Mouse (Mus musculus) intestine, postnatal 0 days (tissue): ENCODE measurements around the gene Lingo1. TPM values are rescaled to one million over a fixed set of nuclear protein-coding genes. Genes with fewer than 3 reads are reported as not detected.

ENCODE experiments used
- ATAC-seq: fragments of 200-750 bp; cut with Nextera tagmentation; 2 replicates; pipeline ENCODE4 v1.8.0; 2017; ENCODE audit warnings: mild to moderate bottlenecking, moderate TSS enrichment, moderate library complexity
- H3K27ac ChIP-seq: fragments of 300-500 bp; sonication (generic); 2 replicates; pipeline ENCODE4 v1.5.1; 2014; ENCODE audit warnings: mild to moderate bottlenecking, low read depth, low read length, moderate library complexity
- H3K27me3 ChIP-seq: fragments of 300-500 bp; sonication (generic); replicated peaks from 2 replicates; pipeline ENCODE4 v1.6.1; 2014; ENCODE audit warnings: low read length, mixed read lengths; ENCODE audit not compliant: control insufficient read depth, insufficient read depth
- H3K36me3 ChIP-seq: fragments of 300-500 bp; sonication (generic); 2 replicates; pipeline ENCODE4 v1.6.1; 2014; ENCODE audit warnings: mild to moderate bottlenecking, moderate library complexity; ENCODE audit not compliant: control insufficient read depth, insufficient read depth
- H3K4me1 ChIP-seq: fragments of 300-500 bp; sonication (generic); replicated peaks from 2 replicates; pipeline ENCODE4 v1.6.1; 2014; ENCODE audit warnings: antibody characterized with exemption, low read length, mixed read lengths; ENCODE audit not compliant: control insufficient read depth, insufficient read depth
- H3K4me2 ChIP-seq: fragments of 300-500 bp; sonication (generic); replicated peaks from 2 replicates; pipeline ENCODE4 v1.6.1; 2014; ENCODE audit warnings: low read depth, mild to moderate bottlenecking, moderate library complexity
- H3K4me3 ChIP-seq: fragments of 300-500 bp; sonication (generic); 2 replicates; pipeline ENCODE4 v1.5.1; 2014; ENCODE audit warnings: low read depth, low read length
- H3K9ac ChIP-seq: fragments of 300-500 bp; sonication (generic); 2 replicates; pipeline ENCODE4 v1.6.1; 2014; ENCODE audit warnings: mild to moderate bottlenecking, low read depth, low read length
- H3K9me3 ChIP-seq: fragments of 300-500 bp; sonication (generic); 2 replicates; pipeline ENCODE4 v1.6.1; 2016; ENCODE audit warnings: mixed run types; ENCODE audit not compliant: control insufficient read depth
- CTCF ChIP-seq: sonication (generic); IDR thresholded peaks from 2 replicates; pipeline ENCODE4 v1.5.1; 2016; ENCODE audit warnings: low read depth, mild to moderate bottlenecking, control low read depth, antibody characterized with exemption, moderate library complexity
- WGBS: fragments of 180-500 bp; shearing (Covaris S2); extraction: QIAGEN DNeasy Blood & Tissue Kit; methylation state at CpG from one replicate; pipeline ENCODE4 v1.1.7; 2014; 5-methylcytosine and 5-hydroxymethylcytosine counted together
- polyA plus RNA-seq: library from polyadenylated mRNA; unstranded; fragments of >200 nt; fragmentation: Nextera tagmentation; extraction: Ambion mirVana; gene quantifications from 2 replicates; pipeline ENCODE4 v1.2.1, GENCODE M21; 2015

Gene Lingo1
- polyA plus RNA-seq, 1 experiment from 2014 or later: 0.98 TPM

GRCm38 (mm10) chr9:56835152-56835551, 38.9 kb upstream of the Lingo1 start:
- 65% methylated on average over 5 of the region's 5 CpGs for WGBS

DNA sequence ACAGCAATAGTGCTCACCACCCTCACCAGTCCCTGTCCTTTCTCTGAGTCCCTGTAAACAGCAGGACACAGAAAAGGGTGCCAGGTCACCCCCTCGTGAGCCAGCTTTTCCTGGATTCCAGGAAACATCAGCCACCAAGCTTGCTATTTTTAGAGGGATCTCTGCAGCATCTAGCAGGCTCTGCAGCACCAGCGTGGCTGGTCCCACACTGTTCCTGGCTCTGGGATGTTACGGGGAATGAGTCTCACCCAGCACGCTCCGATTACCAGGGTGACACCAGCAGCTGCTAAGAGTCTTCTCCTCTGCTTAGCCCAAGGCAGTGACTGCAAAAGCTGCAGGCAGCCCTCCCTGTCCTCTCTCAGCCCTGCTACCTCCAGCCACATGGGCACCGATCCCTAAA, 36.6 kb upstream of the Lingo1 start:
- no peak for TF ChIP-seq CTCF
- 47% methylated on average over 6 of the region's 6 CpGs for WGBS
- Histone ChIP-seq H3K9ac (no peak overlapping the region), H3K27ac (no peak overlapping the region), H3K4me1 (no peaks in the 10 kb centered on the region), H3K36me3 (no peaks in the 10 kb centered on the region), H3K4me3 (no peak overlapping the region), H3K4me2 (no peak overlapping the region), H3K9me3 (no peaks in the 10 kb centered on the region), H3K27me3 (no peaks in the 10 kb centered on the region)
- ATAC-seq: no peak

More at GRCm38 (mm10) chr9:56835152-56835551, 38.9 kb upstream of the Lingo1 start:
- Histone ChIP-seq H3K4me2 (no peak overlapping the region), H3K9ac (no peak overlapping the region), H3K4me1 (no peaks in the 10 kb centered on the region), H3K4me3 (no peak overlapping the region), H3K36me3 (no peaks in the 10 kb centered on the region), H3K27me3 (no peaks in the 10 kb centered on the region), H3K9me3 (no peaks in the 10 kb centered on the region), H3K27ac (no peak overlapping the region)
- no peak for TF ChIP-seq CTCF
- no peak for ATAC-seq

DNA sequence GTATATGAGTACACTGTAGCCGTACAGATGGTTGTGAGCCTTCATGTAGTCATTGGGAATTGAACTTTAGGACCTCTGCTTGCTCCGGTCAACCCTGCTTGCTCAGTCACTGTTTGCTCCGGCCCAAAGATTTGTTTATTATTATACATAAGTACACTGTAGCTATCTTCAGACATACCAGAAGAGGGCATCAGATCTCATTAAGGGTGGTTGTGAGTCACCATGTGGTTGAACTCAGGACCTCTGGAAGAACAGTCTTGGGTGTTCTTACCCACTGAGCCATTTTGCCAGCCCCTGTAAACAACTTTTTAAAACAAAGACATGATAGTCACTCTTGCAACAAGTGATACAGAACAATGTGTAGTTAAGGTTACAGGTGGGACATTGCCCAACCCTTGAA, 35.6 kb upstream of the Lingo1 start:
- Histone ChIP-seq H3K4me2 (no peak overlapping the region), H3K4me3 (no peak overlapping the region), H3K9ac (no peak overlapping the region), H3K27ac (no peak overlapping the region), H3K4me1 (no peaks in the 10 kb centered on the region), H3K9me3 (no peaks in the 10 kb centered on the region), H3K27me3 (no peaks in the 10 kb centered on the region), H3K36me3 (no peaks in the 10 kb centered on the region)
- no peak for TF ChIP-seq CTCF
- no peak for ATAC-seq
- WGBS: 80% methylated on average over 3 of the region's 3 CpGs

DNA sequence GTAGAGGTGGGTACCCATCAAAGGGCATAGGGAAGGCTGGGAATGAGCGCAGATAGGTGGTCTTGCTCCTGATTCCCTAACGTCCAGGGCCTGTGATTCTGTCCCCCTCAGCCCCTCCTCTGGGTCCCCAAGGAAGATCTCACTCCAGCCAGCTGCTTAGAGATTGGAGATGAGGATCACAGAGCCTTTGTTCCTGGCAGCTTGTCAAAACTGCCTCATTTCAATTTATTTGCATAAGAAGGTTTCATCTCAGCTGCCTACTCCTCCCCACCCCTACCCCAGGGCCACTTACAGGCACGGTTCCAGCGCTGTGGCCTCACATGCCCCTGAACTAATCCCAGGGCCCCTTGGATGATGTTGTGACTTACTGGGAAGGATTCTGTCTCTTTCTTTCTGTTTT, 33.9 kb upstream of the Lingo1 start:
- TF ChIP-seq CTCF: no peak
- no peaks in the 10 kb centered on the region for H3K4me1 ChIP-seq
- no peaks in the 10 kb centered on the region for H3K36me3 ChIP-seq
- no peak overlapping the region for H3K27ac ChIP-seq
- H3K4me2 ChIP-seq: no peak overlapping the region
- H3K27me3 ChIP-seq: peaks cover 4% of the 10 kb centered on the region; the same call in 1 of the 2 replicates
- ATAC-seq: no peak
- H3K4me3 ChIP-seq: no peak overlapping the region
- no peak overlapping the region for H3K9ac ChIP-seq
- WGBS: 35% methylated on average over 4 of the region's 4 CpGs
- no peaks in the 10 kb centered on the region for H3K9me3 ChIP-seq

DNA sequence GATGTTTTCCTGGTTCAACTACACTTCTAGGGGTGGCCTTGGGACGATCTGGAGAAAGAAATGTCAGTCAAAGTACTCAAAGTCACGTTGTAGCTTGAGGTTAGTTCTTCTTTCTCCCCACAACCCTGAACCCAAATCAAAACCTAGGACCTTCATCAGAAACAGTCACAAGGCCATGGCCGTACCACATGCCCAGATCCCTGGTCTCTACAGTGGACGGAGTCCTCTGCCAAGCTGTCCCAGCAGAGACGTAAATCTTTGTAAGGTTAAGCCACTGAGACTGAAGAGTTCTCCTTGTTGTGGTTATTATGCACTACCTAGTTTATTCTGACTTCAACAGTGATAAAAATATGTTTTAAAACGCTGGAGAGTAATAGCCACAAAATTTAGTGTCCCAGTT, 32.6 kb upstream of the Lingo1 start:
- no peak overlapping the region for H3K9ac ChIP-seq
- H3K4me2 ChIP-seq: no peak overlapping the region
- TF ChIP-seq CTCF: no peak
- no peak for ATAC-seq
- 79% methylated on average over 6 of the region's 6 CpGs for WGBS
- H3K27ac ChIP-seq: no peak overlapping the region
- H3K4me1 ChIP-seq: no peaks in the 10 kb centered on the region
- H3K9me3 ChIP-seq: no peaks in the 10 kb centered on the region
- H3K36me3 ChIP-seq: no peaks in the 10 kb centered on the region
- H3K27me3 ChIP-seq: peaks cover 4% of the 10 kb centered on the region; the same call in 1 of the 2 replicates
- no peak overlapping the region for H3K4me3 ChIP-seq

DNA sequence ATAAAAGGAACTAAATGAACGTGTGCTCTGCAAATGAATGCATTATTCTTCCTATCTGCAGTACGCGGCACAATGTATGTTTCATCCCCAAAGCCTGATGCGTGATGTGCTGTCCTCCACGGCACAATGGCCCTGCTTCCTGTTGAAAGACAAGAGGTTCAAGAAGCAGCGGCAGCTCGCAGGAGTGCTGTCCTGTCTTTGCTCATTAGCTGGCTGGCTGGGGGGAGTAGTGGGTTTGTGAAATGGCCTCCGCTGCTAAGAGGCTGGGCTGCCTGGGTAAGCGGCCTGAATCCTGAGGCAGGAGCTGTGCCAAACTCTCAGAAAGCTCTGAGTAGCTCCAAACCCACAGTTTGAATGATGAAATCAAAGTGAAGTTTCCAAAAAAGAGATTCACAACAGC, 31.9 kb upstream of the Lingo1 start:
- Histone ChIP-seq H3K9me3 (no peaks in the 10 kb centered on the region), H3K9ac (no peak overlapping the region), H3K4me3 (no peak overlapping the region), H3K36me3 (no peaks in the 10 kb centered on the region), H3K4me1 (no peaks in the 10 kb centered on the region), H3K27ac (no peak overlapping the region), H3K27me3 (peaks cover 4% of the 10 kb centered on the region; the same call in 1 of the 2 replicates), H3K4me2 (no peak overlapping the region)
- 52% methylated on average over 9 of the region's 9 CpGs for WGBS
- no peak for ATAC-seq
- no peak for TF ChIP-seq CTCF
